Mouse (Mus musculus): ENCODE data around the gene Olfr722.
"Not testable (repeated sequence)": the region's sequence is repeated elsewhere in the genome, so short reads cannot be mapped to it uniquely, and the experiment has no call there.

The Olfr722 gene

GRCm38 (mm10) chr14:49901899-49902298, at the start of gene Olfr722:
Gene Olfr722 (minus strand): TSS chr14:49901999.
- DNase-seq = no peak

GRCm38 (mm10) chr14:49931687-49932086, 29.9 kb upstream of the Olfr722 start, which contains the start of gene Olfr723:
Gene Olfr723 (minus strand): TSS chr14:49931787.
- DNase-seq = not testable (repeated sequence)

- no peak for DNase-seq
Measured at GRCm38 (mm10) chr14:49860387-49860786, 41.4 kb downstream of the Olfr722 start.
